8 mouse cellular contexts compared by ENCODE assay signal in the genomic region with DNA sequence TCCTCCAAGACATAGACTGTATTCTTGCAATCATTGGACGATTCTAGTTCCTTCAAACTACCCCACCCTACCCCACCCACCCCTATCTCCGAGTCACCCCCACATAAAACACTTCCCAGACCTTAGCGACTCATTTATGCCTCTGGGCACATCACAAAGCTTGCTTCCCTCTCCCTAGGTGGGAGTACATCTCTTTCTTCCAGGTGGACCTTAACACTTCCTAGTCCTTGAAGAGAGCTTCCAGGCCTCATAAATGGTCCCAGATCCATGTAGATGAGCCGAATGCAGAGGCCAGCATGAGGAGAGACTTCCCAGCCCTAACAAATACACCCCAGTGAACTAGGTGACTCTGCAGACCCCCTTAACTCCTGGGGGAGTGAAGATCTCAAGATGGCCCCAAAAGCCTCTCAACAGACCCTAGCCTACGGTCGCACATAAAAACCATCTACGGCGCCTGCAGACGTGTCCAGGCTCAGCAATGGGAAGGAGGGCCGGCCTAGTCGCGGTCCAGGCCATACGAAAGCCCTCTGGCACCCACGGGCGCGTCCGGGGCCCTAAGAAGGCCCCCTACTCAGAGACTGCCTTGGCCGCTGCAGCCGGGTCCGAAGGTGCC. TPM values are rescaled to one million over a fixed set of nuclear protein-coding genes. Genes with fewer than 3 reads are reported as not detected.
A peak's percentile ranks its signal among the peaks of the same experiment; 100 is the strongest.
DNase-seq lines count a peak whose midpoint lies in the region; ATAC-seq and TF ChIP-seq lines count a peak whose summit lies in the region.

No protein-coding gene starts in this region.

- peaks cover 3% of the 10 kb centered on the region; the same call in 1 of the 2 replicates for H3K4me1 ChIP-seq in kidney, adult 2 months (ENCODE audit: control insufficient read depth, insufficient read depth, low read length)
- peaks cover 20% of the 10 kb centered on the region for H3K4me1 ChIP-seq in bone marrow macrophage, adult 2 months (ENCODE audit: control insufficient read depth, insufficient read depth, low read length)
- H3K4me1 ChIP-seq in hindbrain, embryonic 14.5 days (replicated peaks; ENCODE audit: control insufficient read depth, insufficient read depth, low read length) = peaks cover 21% of the 10 kb centered on the region
- peaks cover 26% of the 10 kb centered on the region for H3K4me1 ChIP-seq in midbrain, embryonic 12.5 days

- peak overlapping the region; percentile 32 for H3K27ac ChIP-seq in kidney, adult 2 months (ENCODE audit: insufficient read depth, low read depth, low read length)
- peak overlapping the region; percentile 66 for H3K27ac ChIP-seq in bone marrow macrophage, adult 2 months (ENCODE audit: insufficient read depth, low read depth, low read length)
- peak overlapping the region; percentile 83 for H3K27ac ChIP-seq in hindbrain, embryonic 14.5 days
- H3K27ac ChIP-seq in midbrain, embryonic 12.5 days (replicated peaks) = peak overlapping the region; percentile 81

- under 1% methylated on average over 20 of the region's 20 CpGs for WGBS in kidney, adult 2 months
- 3% methylated on average over 20 of the region's 20 CpGs for WGBS in hindbrain, embryonic 14.5 days
- WGBS in midbrain, embryonic 12.5 days = 3% methylated on average over 20 of the region's 20 CpGs

- H3K36me3 ChIP-seq in kidney, adult 2 months (ENCODE audit: control insufficient read depth, insufficient read depth, low read length) = no peaks in the 10 kb centered on the region
- peaks cover 33% of the 10 kb centered on the region for H3K36me3 ChIP-seq in hindbrain, embryonic 14.5 days (replicated peaks; ENCODE audit: control insufficient read depth, insufficient read depth)
- H3K36me3 ChIP-seq in midbrain, embryonic 12.5 days = peaks cover 32% of the 10 kb centered on the region

- peak overlapping the region; percentile 94 for H3K9ac ChIP-seq in hindbrain, embryonic 14.5 days
- peak overlapping the region; percentile 97 for H3K9ac ChIP-seq in midbrain, embryonic 12.5 days (replicated peaks)

- no peak for ATAC-seq in hindbrain, embryonic 14.5 days (ENCODE audit: low FRiP score)
- ATAC-seq in midbrain, embryonic 12.5 days (ENCODE audit: low FRiP score, low read depth) = no peak
- ATAC-seq in monocyte, adult 5-6 weeks (replicated peaks; ENCODE audit: insufficient number of reproducible peaks, low FRiP score, low TSS enrichment, poor library complexity, severe bottlenecking) = no peak

- H3K9me3 ChIP-seq in hindbrain, embryonic 14.5 days (ENCODE audit: control insufficient read depth, low read length) = no peaks in the 10 kb centered on the region
- H3K9me3 ChIP-seq in midbrain, embryonic 12.5 days = no peaks in the 10 kb centered on the region

- no peaks in the 10 kb centered on the region for H3K27me3 ChIP-seq in kidney, adult 2 months (replicated peaks; ENCODE audit: control insufficient read depth, insufficient read depth, low read length)
- no peaks in the 10 kb centered on the region for H3K27me3 ChIP-seq in hindbrain, embryonic 14.5 days (ENCODE audit: control insufficient read depth, insufficient read depth, low read length)
- peaks cover 22% of the 10 kb centered on the region for H3K27me3 ChIP-seq in midbrain, embryonic 12.5 days

- no peak for TF ChIP-seq CTCF in kidney, adult 2 months (conservative IDR thresholded peaks at IDR 0.05; ENCODE audit: insufficient read depth, insufficient read length, low read depth, low read length)
- TF ChIP-seq CTCF in bone marrow macrophage, adult 2 months (IDR thresholded peaks at IDR 0.05; ENCODE audit: low read depth, low read length) = no peak

- TF ChIP-seq POLR2A in kidney, adult 2 months (IDR thresholded peaks at IDR 0.05; ENCODE audit: low read depth, low read length) = no peak
- no peak for TF ChIP-seq POLR2A in bone marrow macrophage, adult 2 months (IDR thresholded peaks at IDR 0.05; ENCODE audit: borderline replicate concordance, low read depth, low read length)

- peak overlapping the region; percentile 90 for H3K4me3 ChIP-seq in kidney, adult 2 months (ENCODE audit: insufficient read depth, low read depth, low read length)
- H3K4me3 ChIP-seq in bone marrow macrophage, adult 2 months (ENCODE audit: insufficient read depth, low read length) = peak overlapping the region; percentile 69
- H3K4me3 ChIP-seq in hindbrain, embryonic 14.5 days (replicated peaks; ENCODE audit: low read length) = peak overlapping the region; percentile 95
- H3K4me3 ChIP-seq in midbrain, embryonic 12.5 days = peak overlapping the region; percentile 93

- no peak for DNase-seq in kidney, adult 2 months
- no peak for DNase-seq in kidney, adult 9 months
- DNase-seq in hindbrain, embryonic 14.5 days (ENCODE audit: low spot score) = no peak
- no peak for DNase-seq in layer of hippocampus, adult 11-12 months (ENCODE audit: low spot score)
- DNase-seq in adrenal gland, postnatal 25 days = no peak

- H3K4me2 ChIP-seq in hindbrain, embryonic 14.5 days (replicated peaks) = peak overlapping the region; percentile 95
- H3K4me2 ChIP-seq in midbrain, embryonic 12.5 days (replicated peaks) = peak overlapping the region; percentile 87

RNA-seq across cellular contexts. Expression of a gene that starts 0.7 kb away (rescaled TPM):
- 38.8 and 41.1 TPM in 2 replicates for polyA plus RNA-seq in kidney, adult 2 months (2012; rRNA removed)
- polyA plus RNA-seq in bone marrow macrophage, adult 2 months (2012; ENCODE audit: insufficient read depth, insufficient read length, missing spikeins) = 44.3 and 47.3 TPM in 2 replicates
- polyA plus RNA-seq in hindbrain, embryonic 14.5 days (2014; fragmentation: Nextera tagmentation; extraction: Ambion mirVana) = 59.7 and 61.9 TPM in 2 replicates
- 48.1 and 52.4 TPM in 2 replicates for polyA plus RNA-seq in midbrain, embryonic 12.5 days (2016; fragmentation: Nextera tagmentation; extraction: Ambion mirVana)
- total RNA-seq in monocyte, adult 5-6 weeks (2017) = 15.3 to 21.1 TPM (median 16.7 TPM) in 3 replicates
- total RNA-seq in adrenal gland, postnatal 25 days (2021) = 86.4 and 99.4 TPM in 2 replicates

RNA-seq across cellular contexts. Expression of a gene that starts 2.3 kb away (rescaled TPM):
- polyA plus RNA-seq in kidney, adult 2 months (2012; rRNA removed) = 82.3 and 84.1 TPM in 2 replicates
- polyA plus RNA-seq in bone marrow macrophage, adult 2 months (2012; ENCODE audit: insufficient read depth, insufficient read length, missing spikeins) = 119 and 123 TPM in 2 replicates
- 14.2 and 15.2 TPM in 2 replicates for polyA plus RNA-seq in hindbrain, embryonic 14.5 days (2014; fragmentation: Nextera tagmentation; extraction: Ambion mirVana)
- 15.6 and 17.3 TPM in 2 replicates for polyA plus RNA-seq in midbrain, embryonic 12.5 days (2016; fragmentation: Nextera tagmentation; extraction: Ambion mirVana)
- total RNA-seq in monocyte, adult 5-6 weeks (2017) = 43.0 to 51.7 TPM (median 49.7 TPM) in 3 replicates
- 94.0 and 102 TPM in 2 replicates for total RNA-seq in adrenal gland, postnatal 25 days (2021)

RNA-seq across cellular contexts. Expression of a gene that starts 16.9 kb away (rescaled TPM):
- 20.0 and 21.4 TPM in 2 replicates for polyA plus RNA-seq in kidney, adult 2 months (2012; rRNA removed)
- polyA plus RNA-seq in bone marrow macrophage, adult 2 months (2012; ENCODE audit: insufficient read depth, insufficient read length, missing spikeins) = 15.3 and 16.0 TPM in 2 replicates
- polyA plus RNA-seq in hindbrain, embryonic 14.5 days (2014; fragmentation: Nextera tagmentation; extraction: Ambion mirVana) = 9.2 and 12.6 TPM in 2 replicates
- 50.5 and 54.7 TPM in 2 replicates for polyA plus RNA-seq in midbrain, embryonic 12.5 days (2016; fragmentation: Nextera tagmentation; extraction: Ambion mirVana)
- total RNA-seq in monocyte, adult 5-6 weeks (2017) = 2.7 to 13.0 TPM (median 7.7 TPM) in 3 replicates
- total RNA-seq in adrenal gland, postnatal 25 days (2021) = 18.7 and 24.4 TPM in 2 replicates

RNA-seq across cellular contexts. Expression of a gene that starts 18.0 kb away (rescaled TPM):
- polyA plus RNA-seq in kidney, adult 2 months (2012; rRNA removed) = 105 and 107 TPM in 2 replicates
- polyA plus RNA-seq in bone marrow macrophage, adult 2 months (2012; ENCODE audit: insufficient read depth, insufficient read length, missing spikeins) = 91.0 and 94.7 TPM in 2 replicates
- polyA plus RNA-seq in hindbrain, embryonic 14.5 days (2014; fragmentation: Nextera tagmentation; extraction: Ambion mirVana) = 52.1 and 56.9 TPM in 2 replicates
- polyA plus RNA-seq in midbrain, embryonic 12.5 days (2016; fragmentation: Nextera tagmentation; extraction: Ambion mirVana) = 66.7 and 70.6 TPM in 2 replicates
- total RNA-seq in monocyte, adult 5-6 weeks (2017) = 83.1 to 122 TPM (median 104 TPM) in 3 replicates
- 138 and 151 TPM in 2 replicates for total RNA-seq in adrenal gland, postnatal 25 days (2021)

RNA-seq across cellular contexts. Expression of a gene that starts 29.1 kb away (rescaled TPM):
- polyA plus RNA-seq in kidney, adult 2 months (2012; rRNA removed) = 89.9 and 95.4 TPM in 2 replicates
- 54.4 and 61.6 TPM in 2 replicates for polyA plus RNA-seq in bone marrow macrophage, adult 2 months (2012; ENCODE audit: insufficient read depth, insufficient read length, missing spikeins)
- polyA plus RNA-seq in hindbrain, embryonic 14.5 days (2014; fragmentation: Nextera tagmentation; extraction: Ambion mirVana) = 194 and 210 TPM in 2 replicates
- polyA plus RNA-seq in midbrain, embryonic 12.5 days (2016; fragmentation: Nextera tagmentation; extraction: Ambion mirVana) = 643 and 658 TPM in 2 replicates
- 57.2 to 80.2 TPM (median 58.1 TPM) in 3 replicates for total RNA-seq in monocyte, adult 5-6 weeks (2017)
- total RNA-seq in adrenal gland, postnatal 25 days (2021) = 177 and 221 TPM in 2 replicates

Comparison
In these comparisons a context has a peak if more than half of its experiments do, and no peak if none do; other contexts are left out.
1. H3K27ac ChIP-seq: peak in every context shown above with its lines; median percentile 83 in hindbrain, embryonic 14.5 days; 81 in midbrain, embryonic 12.5 days; 66 in bone marrow macrophage, adult 2 months; 32 in kidney, adult 2 months.